Mouse (Mus musculus) left cerebral cortex, adult 9 months (tissue): ENCODE measurements around the gene Ccdc188.

ENCODE experiments used
- DNase-seq, 2 experiments: peaks; one replicate each; pipeline ENCODE4 v3.0.0; 2022; ENCODE audit warnings: low spot score in 2 of 2

Gene Ccdc188

DNA sequence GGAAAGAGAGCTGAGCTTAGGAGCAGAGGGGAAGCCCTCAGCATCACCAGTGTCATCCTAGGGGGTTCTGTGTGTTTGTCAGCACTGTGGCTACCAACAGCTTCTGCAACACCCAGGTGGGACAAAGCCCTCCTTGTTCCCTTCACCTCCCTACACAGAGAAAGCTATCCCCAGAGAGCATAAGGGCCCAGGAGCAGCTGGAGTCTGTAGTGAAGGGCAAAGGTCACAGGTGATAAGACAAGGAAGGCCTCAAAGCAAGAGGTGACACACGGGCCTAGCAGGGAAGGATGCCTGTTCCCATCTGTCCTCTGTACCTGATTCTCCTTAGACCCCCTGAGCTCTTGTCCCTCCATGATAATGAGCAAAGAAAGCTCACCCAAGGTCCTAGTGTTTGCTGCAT is 16.1 kb upstream of the Ccdc188 start:
- DNase-seq: no peak

DNA sequence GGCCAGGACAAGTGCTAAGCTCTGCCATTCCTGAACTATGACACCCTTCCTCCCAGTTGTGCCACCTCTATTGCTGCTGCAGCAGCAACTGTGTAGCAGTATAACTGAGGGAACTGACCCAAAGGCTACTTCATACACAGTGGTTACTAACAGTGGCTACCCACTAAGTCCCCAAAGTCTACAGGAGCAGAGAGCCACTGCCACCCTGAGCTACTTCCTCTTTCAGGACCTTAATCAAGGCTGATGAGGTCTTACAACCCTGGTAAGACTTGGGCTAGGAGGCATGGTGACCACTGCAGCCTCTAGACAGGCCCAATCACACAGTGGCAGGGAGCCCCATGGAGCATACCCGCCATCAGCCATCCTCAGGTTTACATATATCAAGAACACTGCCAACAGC is 15.6 kb upstream of the Ccdc188 start:
- DNase-seq: no peak

DNA sequence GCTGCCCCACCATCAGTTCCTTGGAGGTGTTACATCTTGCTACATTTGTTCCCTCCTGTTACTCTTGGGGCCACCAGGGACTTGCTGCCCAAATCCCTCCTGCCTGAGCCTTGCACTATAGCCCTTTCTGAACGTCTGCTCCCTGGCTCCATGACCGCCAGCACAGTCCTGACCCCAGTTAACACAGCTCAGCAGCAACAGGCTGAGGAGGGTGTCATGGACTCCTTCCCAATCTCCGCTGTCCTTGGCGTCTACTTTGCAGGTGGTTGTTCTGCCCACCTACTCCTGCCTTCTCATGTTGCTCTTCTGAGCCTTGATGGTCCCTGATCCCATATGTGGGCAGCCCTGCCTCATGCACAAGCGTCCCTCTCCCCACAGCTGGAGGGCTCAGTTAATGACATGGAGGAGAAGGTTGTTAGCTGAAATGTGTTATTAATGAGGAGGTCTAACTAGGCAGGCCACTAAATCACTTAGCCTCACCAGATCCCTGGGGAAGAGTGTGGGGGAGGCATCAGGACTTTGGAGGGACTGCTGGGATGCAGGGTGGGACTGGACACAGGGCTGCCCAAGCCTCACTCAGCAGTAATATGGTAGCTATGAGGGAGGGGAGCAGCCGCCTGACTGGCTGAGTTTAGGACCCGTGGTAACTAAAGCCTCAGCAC is 14.1 kb upstream of the Ccdc188 start:
- no peak for DNase-seq

DNA sequence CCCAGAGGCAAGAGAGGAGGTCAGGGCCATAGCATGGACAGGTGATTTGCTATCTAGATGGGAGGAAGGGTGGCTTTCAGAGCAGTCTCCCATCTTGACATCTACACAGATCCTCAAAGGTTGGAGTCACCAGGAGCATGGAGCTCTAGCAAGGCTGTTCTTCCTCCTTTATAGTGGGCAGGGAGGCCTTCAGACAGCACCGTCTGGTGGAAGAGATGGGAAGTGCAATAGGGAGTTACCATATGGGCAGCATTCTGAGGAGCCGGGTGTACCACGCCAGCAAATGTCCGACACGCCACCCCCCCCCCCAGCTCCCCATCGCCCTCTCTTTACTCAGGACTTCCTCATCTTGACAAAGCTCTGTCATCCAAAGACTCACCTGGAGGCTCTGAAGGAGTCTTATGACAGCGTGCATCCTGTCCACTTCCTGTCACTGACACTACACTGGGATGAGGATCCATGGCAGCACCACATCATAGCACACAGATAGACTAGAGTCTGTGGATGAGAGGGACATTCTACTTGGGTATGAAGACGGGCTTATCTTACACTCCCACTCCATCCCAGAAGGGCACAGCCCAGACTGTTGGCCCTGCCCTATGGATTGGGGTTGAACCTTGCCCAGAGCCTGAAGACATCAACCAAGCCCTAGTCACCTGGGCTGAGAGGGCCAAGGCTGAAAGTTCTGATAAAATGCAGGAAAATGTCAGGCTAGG is 6.8 kb upstream of the Ccdc188 start:
- peak in 1 of 2 experiments; percentile 88 for DNase-seq

DNA sequence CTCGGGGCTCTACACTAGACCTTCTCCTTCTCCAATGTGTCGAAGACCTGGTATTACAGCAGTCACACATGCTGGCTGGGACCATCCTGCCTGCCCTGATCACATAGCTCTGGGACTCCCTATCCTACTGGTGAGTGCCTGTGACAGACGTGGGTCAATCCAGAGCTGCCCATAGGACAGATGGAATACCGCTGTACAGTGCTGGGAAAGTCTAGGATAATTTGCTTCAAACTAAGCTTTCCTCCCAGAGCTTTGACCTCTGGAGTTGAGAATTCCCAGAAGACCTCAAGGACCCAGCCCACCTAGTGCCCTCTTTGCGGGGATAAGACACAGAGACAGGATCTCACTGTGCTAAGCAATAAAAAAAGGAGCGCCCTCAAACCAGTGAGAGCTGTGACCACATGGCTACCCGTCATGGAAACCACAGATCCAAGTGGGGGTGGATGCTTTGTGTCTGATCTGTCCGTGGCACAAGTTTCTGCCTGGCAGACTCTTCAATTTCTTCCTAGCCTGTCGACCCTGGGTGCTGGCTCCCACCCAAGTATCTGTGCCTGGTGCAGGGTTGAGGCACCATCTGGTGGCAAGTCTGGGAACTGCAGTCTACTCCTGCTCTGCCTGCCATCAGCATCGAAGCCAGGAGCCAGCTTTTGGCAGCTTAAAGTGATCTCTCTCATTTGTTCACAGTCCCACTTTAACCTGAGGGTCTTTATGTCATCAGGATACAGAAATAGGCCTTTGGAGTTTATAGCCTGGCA is 6.1 kb upstream of the Ccdc188 start:
- DNase-seq: peak; percentile 63 to 94

DNA sequence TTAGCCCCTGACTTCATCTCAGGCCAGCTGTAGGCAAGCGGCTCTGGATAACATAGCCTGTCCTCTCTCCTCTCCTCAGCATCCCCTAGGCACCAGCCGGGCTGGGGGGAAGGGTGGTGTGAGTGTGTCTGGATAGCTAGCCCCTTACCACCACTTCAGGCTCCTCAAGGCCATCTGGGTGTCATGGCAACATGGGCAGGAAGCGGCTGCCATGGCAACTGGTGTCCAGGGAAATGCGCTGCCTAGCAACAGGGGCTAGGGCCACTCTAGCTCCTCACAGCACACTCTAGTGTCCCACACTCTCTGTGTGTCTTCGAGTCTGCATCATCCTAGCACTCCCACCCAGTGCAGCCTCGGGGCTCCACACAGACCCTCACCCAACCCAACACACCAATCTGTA is 4.0 kb upstream of the Ccdc188 start:
- DNase-seq: peak in 1 of 2 experiments; percentile 75

DNA sequence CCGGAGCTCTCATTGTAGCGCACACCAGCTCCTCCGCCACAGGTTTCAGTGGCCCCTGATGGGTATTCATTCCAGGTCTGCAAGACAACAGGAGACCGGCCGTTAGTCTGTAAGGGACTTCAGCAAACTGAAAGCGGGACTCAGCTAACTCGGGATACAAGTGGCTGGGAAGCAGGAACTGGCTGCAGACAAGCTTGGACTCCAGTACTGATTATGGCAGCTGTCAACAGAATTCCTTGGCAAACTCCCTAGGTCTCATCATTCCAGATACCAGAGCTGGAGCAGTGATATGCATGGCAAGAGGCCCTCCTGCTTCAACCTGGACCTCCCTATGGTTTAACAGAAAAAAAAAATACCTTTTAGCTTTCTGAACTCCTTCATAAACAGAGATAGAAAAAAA is 2.8 kb upstream of the Ccdc188 start:
- DNase-seq: no peak

DNA sequence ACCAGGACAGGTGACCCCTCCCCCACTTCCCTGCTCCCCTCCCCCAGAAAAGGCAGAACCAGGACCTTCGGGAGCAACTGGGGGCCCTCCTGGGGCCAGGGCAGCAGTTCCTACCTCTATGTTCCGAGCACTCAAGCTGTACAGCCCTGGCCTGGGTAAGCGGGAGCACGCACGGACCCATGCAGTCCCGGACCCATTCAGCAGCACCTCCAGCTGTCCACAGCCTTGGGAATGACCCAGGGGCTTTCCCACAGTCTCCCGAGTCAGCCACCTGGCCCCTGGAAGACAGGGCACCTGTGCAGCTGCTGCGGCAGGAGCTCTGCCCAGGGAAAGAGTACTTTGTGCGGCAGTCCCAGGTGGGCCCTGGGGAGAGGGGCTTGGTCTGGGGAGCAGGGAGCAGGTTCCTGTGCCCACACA is 909 bp downstream of the Ccdc188 start:
- DNase-seq: no peak

DNA sequence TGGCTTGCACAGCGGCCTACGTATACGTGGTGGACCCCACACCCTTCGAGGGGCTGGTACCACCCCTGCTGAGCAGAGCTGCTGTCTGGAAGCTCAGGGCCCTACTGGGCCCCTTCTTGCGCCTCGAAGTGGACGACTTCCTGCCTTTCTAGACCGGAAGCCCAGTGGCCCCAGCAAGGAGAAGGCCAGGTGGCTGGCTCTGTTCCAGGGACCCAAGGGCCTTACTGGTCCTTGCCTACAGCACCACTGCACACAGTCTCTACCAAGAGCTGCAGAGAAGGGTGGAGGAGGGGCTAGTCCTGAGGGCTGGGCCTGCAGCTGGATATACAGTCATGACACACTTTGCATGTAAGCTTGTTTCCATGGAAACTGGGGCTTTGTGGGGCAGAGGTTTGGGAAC is 2.3 kb downstream of the Ccdc188 start:
- DNase-seq: peak in 1 of 2 experiments; percentile 61

DNA sequence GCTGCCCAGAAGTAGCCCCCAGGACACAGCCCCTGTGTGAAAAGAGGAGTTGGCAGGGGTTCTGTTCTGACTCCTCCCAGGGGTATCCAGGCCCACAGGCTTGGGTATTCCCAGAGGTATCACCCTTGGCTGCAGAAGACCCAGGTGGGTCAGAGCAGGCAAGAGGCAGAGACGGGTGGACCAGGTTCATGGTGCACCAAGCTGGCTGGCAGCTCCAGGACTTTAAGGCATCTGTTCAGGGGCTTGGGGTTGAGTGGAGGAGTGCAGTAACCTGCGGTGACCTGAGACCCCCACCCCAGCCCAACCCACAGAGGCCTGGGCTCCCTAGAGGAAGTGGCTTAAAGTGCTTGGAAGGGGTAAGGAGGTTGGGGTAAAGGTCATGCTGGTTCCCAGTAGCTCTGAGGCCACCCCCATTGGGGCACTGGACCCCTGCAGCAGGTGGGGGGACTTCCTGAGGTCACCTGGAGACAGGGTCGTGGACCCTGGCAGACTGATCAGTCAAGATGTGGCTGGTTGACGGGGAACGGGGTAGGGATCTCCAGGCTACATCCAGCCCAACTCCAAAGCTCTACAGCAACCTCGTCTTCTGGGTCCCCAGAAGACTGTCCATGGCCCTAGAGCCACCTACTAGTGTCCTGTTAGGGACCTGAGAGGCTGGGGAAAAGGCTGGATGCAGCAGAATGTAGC is 3.3 kb downstream of the Ccdc188 start:
- DNase-seq: no peak

DNA sequence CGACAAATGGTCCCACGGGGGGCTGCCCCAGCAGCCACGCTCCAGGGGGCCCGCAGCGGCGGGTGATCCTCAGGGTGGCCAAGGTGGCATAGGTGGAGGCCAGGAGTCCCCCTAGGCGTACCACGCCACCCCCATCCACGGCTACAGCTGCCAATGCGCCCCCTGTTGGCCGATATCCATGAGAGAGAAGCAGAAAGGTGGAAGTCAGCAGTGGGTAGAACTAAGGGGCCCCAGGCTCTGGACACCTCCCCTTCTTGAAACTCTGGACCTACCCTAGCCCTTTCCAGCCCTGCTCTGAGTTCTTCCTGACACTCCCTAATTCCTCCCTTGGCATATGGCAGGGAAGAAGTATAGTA is 3.8 kb downstream of the Ccdc188 start:
- DNase-seq: no peak

DNA sequence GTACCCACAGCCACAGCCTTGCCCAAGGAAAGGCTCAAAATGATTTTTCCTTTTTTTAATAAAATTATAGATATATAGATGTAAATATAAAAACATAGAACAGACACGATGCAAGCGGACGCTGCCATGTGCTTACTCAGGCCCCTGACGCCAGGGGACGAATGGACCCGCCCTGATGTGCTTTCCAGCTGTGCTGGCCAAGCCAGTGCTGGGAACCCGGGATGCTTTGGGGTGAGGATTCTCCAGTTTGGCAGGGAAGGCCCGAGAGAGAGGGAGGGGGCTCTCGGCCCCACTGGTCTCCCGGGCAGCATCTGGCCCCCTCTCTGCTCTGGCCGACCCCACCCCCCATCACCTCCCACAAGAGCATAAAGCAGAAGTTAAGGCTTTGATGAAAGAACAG is 4.5 kb downstream of the Ccdc188 start:
- no peak for DNase-seq

DNA sequence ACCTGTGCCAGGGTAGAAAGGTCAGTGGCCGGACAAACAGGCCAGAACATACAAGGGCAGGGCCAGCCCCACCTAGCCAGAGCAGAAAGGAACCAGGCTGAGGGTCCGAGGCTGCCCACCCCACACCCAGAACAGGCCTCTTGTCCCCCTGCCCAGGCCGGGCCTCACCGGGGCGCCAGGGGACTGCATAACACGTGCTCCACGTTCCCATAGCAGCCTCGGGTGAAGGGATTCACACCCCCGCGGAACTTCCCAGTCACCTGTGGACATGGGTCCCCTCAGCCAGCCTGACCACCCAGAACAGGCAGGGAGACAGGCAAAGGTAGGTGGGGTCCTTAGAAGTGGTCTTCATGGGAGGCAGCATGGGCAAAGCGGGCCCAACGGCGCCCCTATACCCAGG is 9.5 kb downstream of the Ccdc188 start:
- DNase-seq: no peak

DNA sequence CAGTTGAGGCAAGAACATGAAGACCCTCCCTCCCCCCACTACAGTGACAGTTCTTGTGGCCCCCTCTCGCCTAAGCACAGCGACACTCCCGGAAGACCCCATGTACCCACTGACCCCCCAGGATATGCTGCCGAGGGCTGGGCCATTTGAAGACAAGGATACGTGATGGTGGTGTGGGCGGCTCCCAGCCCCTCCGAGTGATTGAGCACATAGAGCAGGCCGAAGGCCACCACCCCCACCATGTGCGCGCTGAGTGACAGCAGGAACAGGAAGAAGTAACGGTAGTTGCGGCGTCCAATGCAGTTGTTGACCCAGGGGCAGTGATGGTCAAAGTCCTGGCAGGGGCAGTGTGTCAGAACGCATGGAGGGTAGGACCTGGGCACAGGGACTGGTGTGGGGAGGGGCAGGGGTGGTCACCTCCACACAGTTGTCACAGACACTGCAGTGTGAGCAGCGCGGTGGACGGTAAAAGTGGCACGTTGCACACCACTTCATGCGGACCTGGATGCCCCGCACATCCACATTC is 10.3 kb downstream of the Ccdc188 start:
- no peak for DNase-seq

DNA sequence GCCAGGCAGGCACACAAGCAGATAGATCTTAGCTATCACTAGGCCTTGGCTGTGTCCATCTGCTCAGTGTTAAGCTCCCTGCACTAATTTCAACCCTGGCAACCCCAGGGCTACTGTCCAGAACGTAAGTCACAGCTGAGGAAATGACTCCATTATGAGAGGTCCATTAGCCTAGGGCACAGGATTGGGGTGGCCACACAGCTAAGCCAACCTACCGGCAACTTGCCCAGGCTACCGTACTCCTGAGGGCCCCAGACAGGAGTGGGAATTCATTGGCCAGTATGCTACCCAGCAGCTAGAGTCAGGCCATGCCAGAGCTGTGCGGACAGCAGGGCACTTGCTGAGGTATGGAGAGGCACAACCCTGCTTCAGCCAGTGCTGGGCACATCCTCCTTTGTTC is 11.2 kb downstream of the Ccdc188 start:
- DNase-seq: no peak

DNA sequence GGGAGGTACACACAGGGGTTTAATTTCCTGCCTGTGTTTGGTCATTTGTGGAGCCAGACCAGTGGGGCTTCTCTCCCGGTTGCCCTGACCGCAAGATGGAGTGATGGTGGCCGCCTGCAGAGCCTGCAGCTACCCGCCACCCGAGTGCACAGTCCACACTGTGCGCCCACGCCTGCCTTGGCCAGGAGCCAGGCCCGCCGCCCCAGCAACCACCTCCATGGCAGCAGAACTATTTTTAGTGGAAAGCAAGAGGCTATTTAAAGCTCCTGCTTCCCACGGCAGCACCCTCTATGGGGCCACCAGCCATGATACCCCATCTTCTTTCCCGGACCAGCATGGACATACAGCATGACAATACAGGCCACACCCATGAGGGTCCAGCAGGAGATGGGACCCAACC is 11.9 kb downstream of the Ccdc188 start:
- DNase-seq: peak; percentile 83 to 92

DNA sequence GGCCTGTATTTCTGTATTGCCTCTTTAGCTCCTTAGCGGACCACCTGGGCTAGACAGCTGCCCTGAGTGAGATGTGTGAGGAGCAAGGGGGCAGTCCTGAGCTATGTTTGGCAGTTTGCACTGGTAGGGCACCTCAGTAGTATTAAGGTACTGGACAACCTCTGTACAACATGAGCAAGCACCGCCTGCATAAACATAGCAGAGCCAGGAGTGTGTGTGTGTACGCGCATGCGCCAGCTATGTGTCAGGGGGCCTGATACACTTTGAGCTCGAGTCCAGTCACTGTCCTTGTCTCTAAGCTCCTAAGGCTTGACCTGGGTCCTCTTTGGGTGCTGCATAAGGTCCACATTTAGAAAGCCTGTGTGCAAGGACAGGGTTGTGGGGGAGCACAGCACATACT is 12.9 kb downstream of the Ccdc188 start:
- no peak for DNase-seq

DNA sequence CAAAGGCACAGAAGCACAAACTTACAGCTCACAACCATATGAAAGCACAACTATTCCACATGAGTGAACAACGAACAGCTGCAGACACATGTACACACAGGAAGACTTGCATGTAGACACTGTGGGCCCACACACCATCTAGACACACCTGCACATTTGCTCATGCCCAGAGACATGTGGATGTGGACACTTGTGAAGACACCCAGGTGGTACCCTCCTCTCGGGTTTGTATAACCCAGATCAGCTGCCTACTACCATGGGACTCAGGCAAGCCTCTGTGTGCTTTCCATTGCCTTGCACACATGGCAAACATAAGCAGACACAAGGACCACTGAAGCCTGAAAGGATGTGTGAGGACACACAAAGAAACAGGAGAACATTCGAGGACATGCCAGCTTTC is 13.4 kb downstream of the Ccdc188 start:
- DNase-seq: no peak

DNA sequence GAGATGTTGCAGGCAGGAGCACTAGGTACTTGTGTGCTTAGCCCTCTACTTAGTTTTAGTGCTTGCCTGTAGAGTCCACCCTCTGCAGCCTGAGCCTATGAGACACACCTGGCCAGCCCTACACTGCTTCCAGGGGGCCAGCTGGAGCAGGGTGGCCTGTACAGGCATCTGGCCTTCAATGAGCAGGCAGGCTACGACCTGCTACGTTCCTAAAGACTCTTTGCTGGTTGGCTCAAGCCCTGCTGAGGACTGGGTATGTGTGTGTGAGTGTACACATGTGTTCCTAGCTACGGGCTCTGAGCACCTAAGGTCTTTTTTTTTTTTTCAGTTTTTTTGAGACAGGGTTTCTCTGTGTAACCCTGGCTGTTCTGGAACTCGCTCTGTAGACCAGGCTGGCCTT is 13.8 kb downstream of the Ccdc188 start:
- DNase-seq: no peak

DNA sequence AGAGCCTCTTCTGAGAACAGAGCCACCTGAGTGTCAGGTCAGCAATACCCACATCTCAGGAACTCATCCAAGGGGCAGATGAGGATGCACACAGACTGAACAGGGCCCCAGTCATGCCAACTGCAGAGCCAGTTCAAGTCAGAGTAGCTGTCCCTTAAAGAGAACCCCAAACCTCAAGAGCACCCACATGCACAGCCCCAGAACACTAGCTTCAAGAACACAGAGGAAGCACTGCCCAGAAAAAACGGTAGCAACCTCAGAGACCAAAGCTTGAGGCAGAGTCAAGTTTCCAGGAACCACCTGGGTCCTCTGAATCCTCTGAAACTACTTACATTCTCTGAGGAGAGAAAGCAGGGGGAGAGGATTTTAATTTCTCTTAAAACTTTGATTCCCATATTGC is 15.8 kb downstream of the Ccdc188 start:
- DNase-seq: no peak

DNA sequence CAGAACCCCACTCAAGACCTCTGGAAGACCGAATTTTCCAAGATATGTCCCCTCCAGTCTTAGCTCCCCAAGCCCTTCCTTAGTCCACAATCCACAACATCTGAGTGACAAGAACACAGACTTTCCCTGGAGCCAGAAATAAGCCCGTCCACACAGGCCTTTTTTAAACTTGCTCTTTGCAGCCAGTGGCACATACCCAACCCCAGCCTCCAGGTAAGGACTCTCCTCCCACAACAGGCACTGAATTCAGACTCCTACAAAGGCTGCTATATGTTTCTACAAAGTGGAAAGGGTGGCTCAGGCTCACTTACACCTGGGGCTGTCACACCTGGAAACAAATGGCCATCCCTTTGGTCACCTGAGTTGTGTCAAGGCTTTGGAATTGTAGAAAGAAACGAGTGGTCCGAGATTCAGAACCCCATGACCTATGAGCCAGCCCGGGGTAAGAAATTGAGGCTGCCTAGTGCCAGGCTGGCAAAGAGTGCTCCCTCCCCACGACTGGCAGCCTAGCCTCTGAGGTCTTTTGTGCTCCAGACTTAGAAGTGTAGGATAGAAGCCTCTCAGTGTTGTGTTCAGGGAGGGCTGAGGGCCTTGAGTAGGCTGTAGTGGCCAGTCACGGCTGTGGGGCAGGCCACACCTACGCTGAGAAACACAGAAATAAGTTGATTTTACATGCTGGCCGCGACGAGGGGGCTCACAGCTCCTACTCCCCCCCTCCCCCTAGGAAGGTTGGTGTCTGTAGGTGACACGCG is 16.4 kb downstream of the Ccdc188 start:
- no peak for DNase-seq
